Mouse (Mus musculus): Measurements from ENCODE around the gene Wdr92. TPM values are rescaled to one million over a fixed set of nuclear protein-coding genes. Genes with fewer than 3 reads are reported as not detected.
A peak's percentile ranks its signal among the peaks of the same experiment; 100 is the strongest.

The Wdr92 gene
- total RNA-seq, 2 experiments from 2014 or later = 6.7 to 8.8 TPM

- TF ChIP-seq CTCF (IDR thresholded peaks at IDR 0.05) = no peak
- no peak for DNase-seq (ENCODE audit: extremely low spot score in 1 of 2, low spot score in 2 of 2)
- H3K4me3 ChIP-seq = no peak overlapping the region
- H3K27ac ChIP-seq = no peak overlapping the region
- intact Hi-C loops (cut with DNase I) = no loop called here
These were observed 5.3 kb upstream of the Wdr92 start for GRCm38 (mm10) chr11:17176638-17177037.

- Histone ChIP-seq H3K4me3 (no peak overlapping the region), H3K27ac (no peak overlapping the region)
- no peak for TF ChIP-seq CTCF (IDR thresholded peaks at IDR 0.05)
- no peak for DNase-seq (ENCODE audit: extremely low spot score in 1 of 2, low spot score in 2 of 2)
- intact Hi-C loops (cut with DNase I) = no loop called here
These were observed 1.2 kb upstream of the Wdr92 start for GRCm38 (mm10) chr11:17180753-17181152.

- no peak for DNase-seq (ENCODE audit: extremely low spot score in 1 of 2, low spot score in 2 of 2)
- intact Hi-C loops (cut with DNase I) = no loop called here
- Histone ChIP-seq H3K27ac (no peak overlapping the region), H3K4me3 (no peak overlapping the region)
- no peak for TF ChIP-seq CTCF (IDR thresholded peaks at IDR 0.05)
These were observed 1.3 kb downstream of the Wdr92 start for GRCm38 (mm10) chr11:17183165-17183564.

- DNase-seq (ENCODE audit: extremely low spot score in 1 of 2, low spot score in 2 of 2) = no peak
- intact Hi-C loops (cut with DNase I) = loop anchor here (5.0 kb wide), 1 partner anchor 105 kb away; no protein-coding TSS in a partner anchor
- H3K4me3 ChIP-seq = no peak overlapping the region
- no peak overlapping the region for H3K27ac ChIP-seq
- TF ChIP-seq CTCF (IDR thresholded peaks at IDR 0.05) = no peak
These were observed 5.7 kb downstream of the Wdr92 start for GRCm38 (mm10) chr11:17187649-17188048.

GRCm38 (mm10) chr11:17188786-17189185 is 6.9 kb downstream of the Wdr92 start:
- intact Hi-C loops (cut with DNase I) = loop anchor here (5.0 kb wide), 1 partner anchor 106 kb away; no protein-coding TSS in a partner anchor
- H3K4me3 ChIP-seq = no peak overlapping the region
- DNase-seq (ENCODE audit: extremely low spot score in 1 of 2, low spot score in 2 of 2) = no peak
- no peak overlapping the region for H3K27ac ChIP-seq
- no peak for TF ChIP-seq CTCF (IDR thresholded peaks at IDR 0.05)

GRCm38 (mm10) chr11:17192151-17192844 is 10.4 kb downstream of the Wdr92 start:
- no peak overlapping the region for H3K4me3 ChIP-seq
- peak; percentile 20 for TF ChIP-seq CTCF (IDR thresholded peaks at IDR 0.05)
- no peak for DNase-seq (ENCODE audit: extremely low spot score in 1 of 2, low spot score in 2 of 2)
- intact Hi-C loops (cut with DNase I) = no loop called here
- no peak overlapping the region for H3K27ac ChIP-seq

- DNase-seq (ENCODE audit: extremely low spot score in 1 of 2, low spot score in 2 of 2) = no peak
- intact Hi-C loops (cut with DNase I) = no loop called here
- no peak overlapping the region for H3K27ac ChIP-seq
- H3K4me3 ChIP-seq = no peak overlapping the region
- no peak for TF ChIP-seq CTCF (IDR thresholded peaks at IDR 0.05)
These were observed 17.3 kb downstream of the Wdr92 start for GRCm38 (mm10) chr11:17199170-17199569.

- intact Hi-C loops (cut with DNase I) = no loop called here
- Histone ChIP-seq H3K4me3 (no peak overlapping the region), H3K27ac (no peak overlapping the region)
- no peak for DNase-seq (ENCODE audit: extremely low spot score in 1 of 2, low spot score in 2 of 2)
- no peak for TF ChIP-seq CTCF (IDR thresholded peaks at IDR 0.05)
These were observed 18.1 kb downstream of the Wdr92 start for GRCm38 (mm10) chr11:17199840-17200501.

GRCm38 (mm10) chr11:17200936-17201335 is 19.0 kb downstream of the Wdr92 start:
- DNase-seq (ENCODE audit: extremely low spot score in 1 of 2, low spot score in 2 of 2) = no peak
- TF ChIP-seq CTCF (IDR thresholded peaks at IDR 0.05) = no peak
- Histone ChIP-seq H3K4me3 (no peak overlapping the region), H3K27ac (no peak overlapping the region)
- intact Hi-C loops (cut with DNase I) = no loop called here

- DNase-seq (ENCODE audit: extremely low spot score in 1 of 2, low spot score in 2 of 2) = no peak
- intact Hi-C loops (cut with DNase I) = no loop called here
- Histone ChIP-seq H3K4me3 (no peak overlapping the region), H3K27ac (no peak overlapping the region)
- no peak for TF ChIP-seq CTCF (IDR thresholded peaks at IDR 0.05)
These were observed 20.6 kb downstream of the Wdr92 start for GRCm38 (mm10) chr11:17202481-17202880.

- Histone ChIP-seq H3K27ac (peak within 1 kb of the TSS; percentile 100), H3K4me3 (peak within 1 kb of the TSS; percentile 75)
- TF ChIP-seq CTCF (IDR thresholded peaks at IDR 0.05) = no peak
- DNase-seq (ENCODE audit: extremely low spot score in 1 of 2, low spot score in 2 of 2) = peak; percentile 94 to 95
- intact Hi-C loops (cut with DNase I) = loop anchor here (1.0 to 10.0 kb wide), 3 partner anchors 52 to 707 kb away; partner anchors contain the start of genes Ppp3r1 and Sec61g
These were observed 29.6 kb downstream of the Wdr92 start, which contains the start of gene Pno1 for GRCm38 (mm10) chr11:17211258-17212140. TSS of gene Pno1 (minus strand) at chr11:17211568.

GRCm38 (mm10) chr11:17212141-17212495 is 30.2 kb downstream of the Wdr92 start:
- intact Hi-C loops (cut with DNase I) = loop anchor here (10.0 kb wide), 1 partner anchor 707 kb away; the partner anchor contains the start of gene Sec61g
- peak overlapping the region; percentile 75 for H3K4me3 ChIP-seq
- no peak for TF ChIP-seq CTCF (IDR thresholded peaks at IDR 0.05)
- DNase-seq (ENCODE audit: extremely low spot score in 1 of 2, low spot score in 2 of 2) = no peak
- peak overlapping the region; percentile 100 for H3K27ac ChIP-seq
